8 mouse cellular contexts compared by ENCODE assay signal in genomic region chr15:78900585-78901421, GRCm38 (mm10). TPM values are rescaled to one million over a fixed set of nuclear protein-coding genes. Genes with fewer than 3 reads are reported as not detected.
A peak's percentile ranks its signal among the peaks of the same experiment; 100 is the strongest.
DNase-seq lines count a peak whose midpoint lies in the region; ATAC-seq and TF ChIP-seq lines count a peak whose summit lies in the region.

No protein-coding gene starts in this region.

- no peak for TF ChIP-seq CTCF in olfactory bulb, adult 2 months (IDR thresholded peaks at IDR 0.05; ENCODE audit: insufficient read depth, low read depth, low read length)

- no peak overlapping the region for H3K9ac ChIP-seq in forebrain, embryonic 16.5 days (replicated peaks; ENCODE audit: low read depth, low read length)
- peak overlapping the region; percentile 83 for H3K9ac ChIP-seq in liver, embryonic 12.5 days

- no peaks in the 10 kb centered on the region for H3K27me3 ChIP-seq in forebrain, embryonic 16.5 days (replicated peaks; ENCODE audit: control insufficient read depth, insufficient read depth, low read length)
- no peaks in the 10 kb centered on the region for H3K27me3 ChIP-seq in liver, embryonic 12.5 days (replicated peaks)

- no peaks in the 10 kb centered on the region for H3K9me3 ChIP-seq in forebrain, embryonic 16.5 days (ENCODE audit: control insufficient read depth, low read length)
- no peaks in the 10 kb centered on the region for H3K9me3 ChIP-seq in liver, embryonic 12.5 days (replicated peaks)

- DNase-seq in urinary bladder, postnatal 14 days (ENCODE audit: low spot score) = peak; percentile 48
- DNase-seq in urinary bladder, adult 2 months (ENCODE audit: low spot score) = no peak
- no peak for DNase-seq in testis, postnatal 14 days (ENCODE audit: low spot score)
- DNase-seq in layer of hippocampus, postnatal 25 days (ENCODE audit: extremely low spot score in 1 of 2, low spot score in 1 of 2) = no peak
- no peak for DNase-seq in frontal cortex, adult 2 months (ENCODE audit: extremely low spot score in 1 of 2, low spot score in 1 of 2)

- peak overlapping the region; percentile 48; the same call in 1 of the 2 replicates for H3K4me3 ChIP-seq in forebrain, embryonic 16.5 days (replicated peaks; ENCODE audit: low read length)
- peak overlapping the region; percentile 76 for H3K4me3 ChIP-seq in liver, embryonic 12.5 days
- peak overlapping the region; percentile 63 for H3K4me3 ChIP-seq in olfactory bulb, adult 2 months (ENCODE audit: insufficient read depth, low read depth, low read length)

- H3K36me3 ChIP-seq in forebrain, embryonic 16.5 days (ENCODE audit: control insufficient read depth, insufficient read depth) = no peaks in the 10 kb centered on the region
- H3K36me3 ChIP-seq in liver, embryonic 12.5 days = peaks cover 46% of the 10 kb centered on the region

- peak overlapping the region; percentile 88 for H3K4me2 ChIP-seq in forebrain, embryonic 16.5 days (ENCODE audit: low read length)
- peak overlapping the region; percentile 90 for H3K4me2 ChIP-seq in liver, embryonic 12.5 days

- 27% methylated on average over 18 of the region's 18 CpGs for WGBS in forebrain, embryonic 16.5 days
- 17% methylated on average over 18 of the region's 18 CpGs for WGBS in liver, embryonic 12.5 days (ENCODE audit: insufficient replicate concordance)
- WGBS in olfactory bulb, adult 2 months = 56% methylated on average over 18 of the region's 18 CpGs

- no peak overlapping the region for H3K27ac ChIP-seq in forebrain, embryonic 16.5 days (ENCODE audit: low read length)
- H3K27ac ChIP-seq in liver, embryonic 12.5 days = peak overlapping the region; percentile 88
- H3K27ac ChIP-seq in olfactory bulb, adult 2 months (ENCODE audit: insufficient read depth, low read depth, low read length) = no peak overlapping the region

- no peak for TF ChIP-seq POLR2A in olfactory bulb, adult 2 months (IDR thresholded peaks at IDR 0.05; ENCODE audit: insufficient read depth, low read depth, low read length)

- peaks cover 15% of the 10 kb centered on the region for H3K4me1 ChIP-seq in forebrain, embryonic 16.5 days (replicated peaks; ENCODE audit: control insufficient read depth, insufficient read depth, low read length)
- peaks cover 69% of the 10 kb centered on the region for H3K4me1 ChIP-seq in liver, embryonic 12.5 days
- peaks cover 30% of the 10 kb centered on the region for H3K4me1 ChIP-seq in olfactory bulb, adult 2 months (ENCODE audit: control insufficient read depth, insufficient read depth, low read length)

- ATAC-seq in forebrain, embryonic 16.5 days = no peak
- no peak for ATAC-seq in liver, embryonic 12.5 days

RNA-seq across cellular contexts. Expression of gene Sh3bp1, which starts 1.2 kb away (rescaled TPM):
- polyA plus RNA-seq in urinary bladder, adult 2 months (2012; rRNA removed) = 34.6 and 35.1 TPM in 2 replicates
- polyA plus RNA-seq in forebrain, embryonic 16.5 days (2015; fragmentation: Nextera tagmentation; extraction: Ambion mirVana) = 4.9 and 6.0 TPM in 2 replicates
- polyA plus RNA-seq in liver, embryonic 12.5 days (2016; fragmentation: Nextera tagmentation; extraction: Ambion mirVana) = 34.3 and 39.3 TPM in 2 replicates
- polyA plus RNA-seq in olfactory bulb, adult 2 months (2012; ENCODE audit: insufficient read depth, insufficient read length, low replicate concordance, missing spikeins) = not detected in 2 replicates
- total RNA-seq in layer of hippocampus, postnatal 25 days (2021) = 10 to 100 TPM; 24.3 to 25.3 TPM
- polyA plus RNA-seq in frontal cortex, adult 2 months (2012; rRNA removed) = 27.2 and 29.0 TPM in 2 replicates

RNA-seq across cellular contexts. Expression of gene Gm49510, which starts 1.3 kb away (rescaled TPM):
- 0.04 and 0.06 TPM in 2 replicates for polyA plus RNA-seq in urinary bladder, adult 2 months (2012; rRNA removed)
- 0.19 and 0.30 TPM in 2 replicates for polyA plus RNA-seq in forebrain, embryonic 16.5 days (2015; fragmentation: Nextera tagmentation; extraction: Ambion mirVana)
- polyA plus RNA-seq in liver, embryonic 12.5 days (2016; fragmentation: Nextera tagmentation; extraction: Ambion mirVana) = 0.17 and 0.43 TPM in 2 replicates
- not detected in 2 replicates for polyA plus RNA-seq in olfactory bulb, adult 2 months (2012; ENCODE audit: insufficient read depth, insufficient read length, low replicate concordance, missing spikeins)
- total RNA-seq in layer of hippocampus, postnatal 25 days (2021) = not detected
- 0.24 TPM in 1 of 2 replicates, not detected in the other for polyA plus RNA-seq in frontal cortex, adult 2 months (2012; rRNA removed)

RNA-seq across cellular contexts. Expression of gene Pdxp, which starts 12.9 kb away (rescaled TPM):
- polyA plus RNA-seq in urinary bladder, adult 2 months (2012; rRNA removed) = 2.4 and 3.8 TPM in 2 replicates
- 96.4 and 102 TPM in 2 replicates for polyA plus RNA-seq in forebrain, embryonic 16.5 days (2015; fragmentation: Nextera tagmentation; extraction: Ambion mirVana)
- polyA plus RNA-seq in liver, embryonic 12.5 days (2016; fragmentation: Nextera tagmentation; extraction: Ambion mirVana) = 17.1 and 17.4 TPM in 2 replicates
- polyA plus RNA-seq in olfactory bulb, adult 2 months (2012; ENCODE audit: insufficient read depth, insufficient read length, low replicate concordance, missing spikeins) = not detected in 2 replicates
- 100 to 1,000 TPM; 161 to 187 TPM for total RNA-seq in layer of hippocampus, postnatal 25 days (2021)
- polyA plus RNA-seq in frontal cortex, adult 2 months (2012; rRNA removed) = 219 and 227 TPM in 2 replicates

RNA-seq across cellular contexts. Expression of gene Gga1, which starts 23.8 kb away (rescaled TPM):
- 53.5 and 56.7 TPM in 2 replicates for polyA plus RNA-seq in urinary bladder, adult 2 months (2012; rRNA removed)
- polyA plus RNA-seq in forebrain, embryonic 16.5 days (2015; fragmentation: Nextera tagmentation; extraction: Ambion mirVana) = 61.3 and 67.4 TPM in 2 replicates
- polyA plus RNA-seq in liver, embryonic 12.5 days (2016; fragmentation: Nextera tagmentation; extraction: Ambion mirVana) = 32.2 and 33.5 TPM in 2 replicates
- polyA plus RNA-seq in olfactory bulb, adult 2 months (2012; ENCODE audit: insufficient read depth, insufficient read length, low replicate concordance, missing spikeins) = not detected in 2 replicates
- 10 to 100 TPM; 57.1 to 59.0 TPM for total RNA-seq in layer of hippocampus, postnatal 25 days (2021)
- 69.5 and 70.8 TPM in 2 replicates for polyA plus RNA-seq in frontal cortex, adult 2 months (2012; rRNA removed)

RNA-seq across cellular contexts. Expression of gene Lgals1, which starts 25.7 kb away (rescaled TPM):
- polyA plus RNA-seq in urinary bladder, adult 2 months (2012; rRNA removed) = 979 and 1,151 TPM in 2 replicates
- 51.9 and 95.5 TPM in 2 replicates for polyA plus RNA-seq in forebrain, embryonic 16.5 days (2015; fragmentation: Nextera tagmentation; extraction: Ambion mirVana)
- 644 and 660 TPM in 2 replicates for polyA plus RNA-seq in liver, embryonic 12.5 days (2016; fragmentation: Nextera tagmentation; extraction: Ambion mirVana)
- not detected in 2 replicates for polyA plus RNA-seq in olfactory bulb, adult 2 months (2012; ENCODE audit: insufficient read depth, insufficient read length, low replicate concordance, missing spikeins)
- total RNA-seq in layer of hippocampus, postnatal 25 days (2021) = 10 to 100 TPM; 15.0 to 18.0 TPM
- polyA plus RNA-seq in frontal cortex, adult 2 months (2012; rRNA removed) = 48.2 and 56.0 TPM in 2 replicates
